Mouse (Mus musculus) thymus, adult 2 months (tissue): ENCODE measurements around the gene Ntrk3.

Experiments
- CTCF ChIP-seq: fragments of 200-500 bp; IDR thresholded peaks from 2 replicates; pipeline ENCODE4 v1.5.1; 2012; ENCODE audit warnings: mild to moderate bottlenecking, control low read depth, low read length, moderate library complexity, borderline replicate concordance; ENCODE audit not compliant: control insufficient read depth, poor library complexity, insufficient read depth; ENCODE audit errors: extremely low read depth
- POLR2A ChIP-seq: fragments of 200-500 bp; IDR thresholded peaks from 2 replicates; pipeline ENCODE4 v1.6.1; 2012; ENCODE audit warnings: mild to moderate bottlenecking, low read length, control low read depth, moderate library complexity; ENCODE audit not compliant: control insufficient read depth, poor library complexity, insufficient read depth; ENCODE audit errors: extremely low read depth

DNA sequence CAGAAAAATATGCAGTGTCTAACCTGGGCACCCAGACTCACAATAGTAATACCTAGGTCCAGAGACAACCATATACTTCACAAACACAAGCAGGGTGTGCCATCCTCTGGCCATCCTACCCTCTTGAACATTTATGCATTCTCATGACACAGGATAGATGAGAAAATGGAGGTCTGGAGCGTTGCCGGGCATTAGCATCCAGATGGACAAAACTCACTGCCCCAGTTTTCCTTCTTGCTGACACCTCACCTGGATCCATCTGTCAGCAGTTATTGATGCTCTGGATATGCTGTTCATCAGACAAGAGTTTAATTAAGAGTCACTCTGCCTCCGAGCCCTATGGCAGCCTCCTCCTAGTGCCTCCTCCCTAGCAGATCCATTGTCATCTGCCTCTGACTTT, 254.1 kb downstream of the Ntrk3 start:
- no peak for TF ChIP-seq CTCF
- TF ChIP-seq POLR2A: no peak
